Mouse (Mus musculus) right cerebral cortex, postnatal 36 days (tissue): ENCODE data around the gene Muc1.

Experiments
- DNase-seq, 2 experiments: peaks; one replicate each; pipeline ENCODE4 v3.0.0; 2022; ENCODE audit warnings: low spot score in 2 of 2, mixed read lengths in 1 of 2

Muc1 gene

GRCm38 (mm10) chr3:89233562-89234110 lies 4.8 kb downstream of the Muc1 start:
- DNase-seq, result no peak

GRCm38 (mm10) chr3:89236516-89236915 lies 7.7 kb downstream of the Muc1 start:
- DNase-seq, result no peak

GRCm38 (mm10) chr3:89237682-89238081 lies 8.8 kb downstream of the Muc1 start:
- no peak for DNase-seq

- no peak for DNase-seq
These were observed 9.6 kb downstream of the Muc1 start for GRCm38 (mm10) chr3:89238494-89238893.

GRCm38 (mm10) chr3:89242331-89242895 lies 13.6 kb downstream of the Muc1 start:
- DNase-seq, result no peak

- DNase-seq, result no peak
These were observed 14.8 kb downstream of the Muc1 start for GRCm38 (mm10) chr3:89243609-89244008.

- DNase-seq, result no peak
These were observed 15.5 kb downstream of the Muc1 start for GRCm38 (mm10) chr3:89244158-89244981.

GRCm38 (mm10) chr3:89244982-89245687 lies 16.3 kb downstream of the Muc1 start:
- peak in 1 of 2 experiments; percentile 67 for DNase-seq

GRCm38 (mm10) chr3:89245688-89246171 lies 16.9 kb downstream of the Muc1 start, which contains the start of gene Krtcap2:
Gene Krtcap2, plus strand, starts transcription at chr3:89245966.
- DNase-seq, result peak in 1 of 2 experiments; percentile 63

GRCm38 (mm10) chr3:89246261-89247100 lies 17.6 kb downstream of the Muc1 start, which contains the start of gene Trim46:
Gene Trim46, minus strand, starts transcription at chr3:89246309.
- peak; percentile 91 for DNase-seq

- no peak for DNase-seq
These were observed 18.6 kb downstream of the Muc1 start for GRCm38 (mm10) chr3:89247466-89247865.

GRCm38 (mm10) chr3:89250435-89251040 lies 21.7 kb downstream of the Muc1 start:
- no peak for DNase-seq

GRCm38 (mm10) chr3:89251365-89251895 lies 22.6 kb downstream of the Muc1 start:
- DNase-seq, result no peak

- DNase-seq, result no peak
These were observed 26.1 kb downstream of the Muc1 start for GRCm38 (mm10) chr3:89254994-89255393.

GRCm38 (mm10) chr3:89256177-89256576 lies 27.3 kb downstream of the Muc1 start:
- no peak for DNase-seq

GRCm38 (mm10) chr3:89259076-89259475 lies 30.2 kb downstream of the Muc1 start, which contains the start of gene Dpm3:
Gene Dpm3, plus strand, starts transcription at chr3:89259358.
- no peak for DNase-seq

- DNase-seq, result no peak
These were observed 31.4 kb downstream of the Muc1 start for GRCm38 (mm10) chr3:89260211-89260610.

- no peak for DNase-seq
These were observed 33.6 kb downstream of the Muc1 start for GRCm38 (mm10) chr3:89262417-89262816.

- peak; percentile 75 to 78 for DNase-seq
These were observed 37.6 kb downstream of the Muc1 start for GRCm38 (mm10) chr3:89266439-89266893.

- no peak for DNase-seq
These were observed 40.1 kb downstream of the Muc1 start for GRCm38 (mm10) chr3:89268916-89269315.
